Mouse (Mus musculus): ENCODE results near the gene Edrf1.
"Not testable (repeated sequence)": the region's sequence is repeated elsewhere in the genome, so short reads cannot be mapped to it uniquely, and the experiment has no call there.

Gene Edrf1

DNA sequence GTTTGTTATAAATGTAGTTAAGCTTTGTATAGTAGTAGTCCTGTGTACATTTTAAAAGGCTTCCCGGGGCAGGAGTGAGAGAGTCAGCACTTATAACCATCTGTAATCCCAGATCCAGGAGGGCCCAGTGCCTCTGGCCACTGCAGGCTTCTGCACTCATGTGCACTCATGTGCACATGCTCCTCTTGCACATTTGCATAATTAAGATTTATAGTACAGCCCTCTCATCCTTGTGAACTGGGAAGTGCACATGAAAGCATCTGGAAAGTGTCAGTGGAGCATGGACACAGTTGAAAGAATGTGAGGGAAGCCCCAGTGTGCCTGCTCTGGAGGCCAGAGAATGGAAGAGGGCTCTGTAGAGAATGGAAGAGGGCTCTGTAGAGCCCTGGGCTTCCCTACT is 25.1 kb downstream of the Edrf1 start:
- DNase-seq: no peak

DNA sequence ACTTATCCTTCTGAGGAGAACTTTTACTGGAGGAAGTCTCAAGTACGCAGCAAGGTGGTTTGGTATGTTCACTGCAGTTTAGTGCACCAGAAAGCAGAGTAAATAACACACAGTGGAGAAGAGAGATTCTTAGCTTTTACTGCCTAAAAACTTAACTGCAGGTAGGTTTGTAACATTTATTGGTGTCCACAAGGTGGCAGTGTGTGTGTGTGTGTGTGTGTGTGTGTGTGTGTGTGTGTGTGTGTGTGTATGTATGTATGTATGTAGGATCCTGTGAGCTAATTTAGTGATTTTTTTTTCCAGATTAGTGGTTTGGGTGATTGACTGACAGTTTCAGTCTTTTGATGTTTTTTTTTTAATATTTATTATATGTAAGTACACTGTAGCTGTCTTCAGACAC is 31.7 kb downstream of the Edrf1 start:
- no peak for DNase-seq

- DNase-seq: no peak
These were observed 32.6 kb downstream of the Edrf1 start for GRCm38 (mm10) chr7:133669946-133670345.

DNA sequence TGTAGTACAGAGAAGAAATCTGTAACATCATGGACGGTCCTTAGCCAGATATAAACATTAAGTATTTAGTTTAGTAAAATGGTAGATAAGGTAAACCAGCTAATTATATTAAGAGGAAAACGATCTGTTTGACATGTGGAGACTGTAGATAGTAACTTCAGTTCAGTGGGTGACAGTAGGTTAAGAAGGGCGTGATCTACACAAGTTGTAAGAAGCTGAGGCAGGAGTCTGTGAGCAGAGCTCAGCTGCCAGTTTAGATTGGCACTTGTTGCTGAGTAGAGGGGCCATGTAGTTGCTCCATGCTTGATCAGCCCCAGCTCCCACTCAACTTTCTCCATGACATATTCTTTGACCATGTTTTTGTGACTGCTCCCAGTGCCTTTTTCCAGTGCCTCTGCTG is 33.5 kb downstream of the Edrf1 start:
- no peak for DNase-seq

GRCm38 (mm10) chr7:133676002-133676401 is 38.7 kb downstream of the Edrf1 start:
- DNase-seq: no peak

DNA sequence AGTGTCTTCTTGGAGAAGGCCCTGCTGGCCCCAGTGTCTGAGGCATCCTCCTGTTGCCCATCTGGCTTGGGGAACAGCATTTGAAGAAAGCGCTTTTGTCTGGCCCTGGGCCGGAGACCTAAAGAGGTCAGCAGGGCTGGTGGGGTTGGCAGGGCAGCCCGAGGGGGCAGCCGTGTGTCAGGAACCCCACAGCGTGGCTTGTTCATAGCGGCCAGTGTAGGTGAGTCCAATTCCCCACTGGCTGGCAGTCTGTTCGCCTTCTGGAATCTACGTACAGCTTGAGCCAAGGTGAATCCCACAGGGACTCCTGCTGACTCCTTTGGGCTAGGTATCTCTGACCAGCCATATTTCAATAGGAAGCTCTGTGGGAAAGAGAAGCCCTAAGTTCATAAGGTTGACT is 41.4 kb downstream of the Edrf1 start:
- no peak for DNase-seq

DNA sequence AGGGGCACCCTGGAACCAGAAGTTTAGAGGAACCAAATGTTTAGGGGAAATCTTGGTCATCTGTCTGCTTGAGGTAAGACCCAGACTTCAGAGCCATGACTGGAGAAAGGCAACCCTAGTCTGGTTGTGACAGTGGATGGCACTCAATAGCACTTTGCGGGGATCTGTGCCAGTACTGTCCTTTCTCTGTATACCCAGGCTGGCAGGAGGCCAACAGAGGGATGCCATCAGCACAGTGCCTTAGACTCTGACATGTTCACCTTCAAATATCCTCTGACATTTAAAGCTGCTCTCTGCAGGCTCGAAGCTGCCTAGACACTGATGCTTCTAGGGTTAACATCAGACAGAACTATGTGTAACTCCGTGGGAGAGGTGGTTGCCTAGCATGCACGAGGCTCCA is 42.1 kb downstream of the Edrf1 start:
- DNase-seq: no peak

GRCm38 (mm10) chr7:133679961-133680360 is 42.6 kb downstream of the Edrf1 start, which contains the start of gene Mmp21:
TSS of gene Mmp21 (minus strand) at chr7:133680061.
- DNase-seq: no peak

- DNase-seq: no peak
These were observed 46.3 kb downstream of the Edrf1 start for GRCm38 (mm10) chr7:133683626-133684025.

GRCm38 (mm10) chr7:133684110-133684509 is 46.8 kb downstream of the Edrf1 start:
- DNase-seq: no peak

GRCm38 (mm10) chr7:133684701-133685100 is 47.4 kb downstream of the Edrf1 start:
- no peak for DNase-seq

- not testable (repeated sequence) for DNase-seq
These were observed 48.3 kb downstream of the Edrf1 start for GRCm38 (mm10) chr7:133685644-133686043.

GRCm38 (mm10) chr7:133698021-133698709 is 60.8 kb downstream of the Edrf1 start:
- DNase-seq: no peak

DNA sequence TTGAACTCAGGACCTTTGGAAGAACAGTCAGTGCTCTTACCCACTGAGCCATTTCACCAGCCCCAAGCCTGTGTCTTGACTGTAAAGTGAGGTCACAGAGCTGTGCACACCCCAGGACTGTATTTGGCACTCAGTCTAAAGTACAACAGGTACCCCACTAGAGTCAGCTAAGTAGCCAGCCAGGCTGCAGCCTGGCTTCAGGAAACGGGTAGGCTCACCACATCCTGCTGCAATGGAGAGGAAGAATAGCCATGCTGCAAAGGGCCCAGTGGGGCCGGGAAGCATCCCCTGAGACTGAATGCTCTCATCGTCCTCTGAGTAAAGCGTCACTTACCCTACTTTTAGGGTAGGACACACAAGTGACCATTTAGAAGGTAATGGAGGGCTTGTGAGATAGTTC is 62.5 kb downstream of the Edrf1 start:
- DNase-seq: no peak

GRCm38 (mm10) chr7:133701366-133701765 is 64.0 kb downstream of the Edrf1 start:
- no peak for DNase-seq

DNA sequence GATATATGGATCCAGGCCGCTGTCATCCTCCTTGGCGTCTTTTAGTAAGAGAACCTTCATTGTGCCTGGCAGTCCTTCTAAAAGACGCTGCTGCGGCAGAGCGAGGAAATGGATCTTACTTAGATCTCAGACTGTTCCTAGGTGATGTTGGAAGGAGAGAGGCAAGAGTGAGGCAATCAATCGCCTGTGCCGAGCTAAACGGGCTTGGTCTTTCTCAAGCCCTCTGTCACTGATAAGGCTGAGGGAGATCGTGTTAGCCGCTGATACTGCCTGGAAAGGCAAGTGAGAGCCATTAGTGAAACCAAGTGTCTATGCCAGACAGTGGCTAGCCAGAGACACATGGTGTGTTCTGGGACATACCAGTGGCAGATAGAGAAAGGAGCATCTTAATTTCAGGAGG is 65.0 kb downstream of the Edrf1 start:
- no peak for DNase-seq

DNA sequence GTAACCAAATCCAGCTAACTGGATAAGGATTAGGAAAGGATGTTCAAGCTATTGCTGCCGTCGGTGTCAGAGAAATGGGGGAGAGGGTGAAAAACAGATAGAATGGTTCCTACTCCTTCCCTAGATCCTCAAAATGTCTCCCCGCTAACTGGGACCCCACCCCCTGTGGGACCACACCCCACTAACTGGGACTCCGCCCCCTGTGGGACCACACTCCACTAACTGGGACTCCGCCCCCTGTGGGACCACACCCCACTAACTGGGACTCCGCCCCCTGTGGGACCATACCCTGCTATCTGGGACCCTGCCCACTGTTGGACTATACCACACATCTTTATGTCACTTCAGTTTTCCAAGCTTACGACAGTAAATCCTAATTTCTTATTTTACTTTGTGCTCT is 66.6 kb downstream of the Edrf1 start:
- no peak for DNase-seq

DNA sequence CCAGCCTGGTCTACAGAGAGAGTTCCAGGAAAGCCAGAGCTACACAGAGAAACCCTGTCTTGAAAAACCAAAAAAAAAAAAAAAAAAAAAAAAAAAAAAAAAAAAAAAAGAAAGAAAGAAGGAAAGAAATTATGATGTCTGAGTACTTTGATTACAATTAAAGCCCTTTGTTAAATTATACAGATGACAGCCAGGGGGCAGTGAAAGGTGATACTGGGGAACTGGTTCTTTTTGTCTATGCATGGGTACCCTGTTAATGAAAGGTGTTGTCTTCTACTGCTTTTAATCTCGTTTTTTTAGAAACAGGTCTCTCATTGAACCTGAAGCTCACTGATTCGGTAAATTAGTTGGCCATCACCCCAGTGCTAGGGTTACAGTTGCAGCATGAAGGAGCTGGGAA is 70.0 kb downstream of the Edrf1 start:
- no peak for DNase-seq

DNA sequence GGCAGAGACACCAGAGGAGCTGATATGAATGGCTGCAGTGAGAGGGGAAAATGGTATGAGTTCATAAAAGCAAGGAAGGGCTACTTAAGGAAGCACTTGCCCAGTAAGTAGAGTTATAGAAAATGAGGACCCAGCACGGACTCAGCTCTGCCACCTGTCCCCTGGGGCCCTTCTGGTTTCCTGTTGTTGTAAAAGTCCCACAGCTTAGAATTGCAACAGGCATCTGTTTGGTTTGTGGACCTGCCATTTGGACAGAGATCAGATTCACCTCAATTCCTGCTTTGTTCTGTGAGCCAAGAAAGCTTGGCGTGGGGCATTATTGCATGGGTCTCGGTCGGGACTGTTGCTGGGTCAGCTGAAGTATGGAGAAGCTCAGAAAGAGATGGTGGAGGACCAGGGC is 78.0 kb downstream of the Edrf1 start:
- no peak for DNase-seq

DNA sequence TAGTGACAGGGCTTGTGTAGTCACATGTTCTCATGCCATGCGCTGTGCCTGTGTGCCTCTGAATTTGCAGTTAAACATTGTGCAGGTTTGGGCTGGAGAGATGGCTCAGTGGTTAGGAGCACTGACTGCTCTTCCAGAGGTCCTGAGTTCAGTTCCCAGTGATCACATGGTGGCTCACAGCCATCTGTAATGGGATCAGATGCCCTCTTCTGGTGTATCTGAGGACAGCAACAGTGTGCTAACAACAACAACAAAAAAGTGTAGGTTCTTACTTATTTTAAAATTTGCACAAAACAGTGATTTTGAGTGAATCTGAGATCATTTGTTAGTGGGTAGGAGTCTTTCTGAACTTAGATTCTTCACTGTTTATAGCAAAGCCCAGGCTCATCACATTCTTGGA is 81.2 kb downstream of the Edrf1 start:
- DNase-seq: no peak

DNA sequence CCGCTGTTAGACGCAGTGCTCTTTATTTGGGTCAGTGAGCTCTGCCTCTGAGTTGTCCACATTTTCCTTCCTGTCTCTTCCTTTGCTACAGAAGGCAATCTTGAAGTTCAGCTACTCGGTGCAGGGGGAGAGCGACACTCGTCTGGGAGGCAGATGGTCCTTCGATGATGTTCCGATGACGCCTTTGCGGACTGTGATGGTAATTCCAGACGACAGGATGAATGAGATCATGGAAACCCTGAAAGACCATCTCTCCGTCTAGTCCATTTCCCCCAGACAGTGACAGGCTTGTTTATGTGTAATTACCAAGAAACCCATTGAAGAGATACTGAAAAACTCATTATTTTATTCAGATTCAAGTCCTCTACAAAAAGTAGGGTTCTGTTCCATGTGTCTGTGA is 83.3 kb downstream of the Edrf1 start:
- no peak for DNase-seq
